Mouse (Mus musculus): ENCODE data around the gene Tssk6.
A peak's percentile ranks its signal among the peaks of the same experiment; 100 is the strongest.
"Not testable (repeated sequence)": the region's sequence is repeated elsewhere in the genome, so short reads cannot be mapped to it uniquely, and the experiment has no call there.

Tssk6 gene

GRCm38 (mm10) chr8:69919010-69919409 lies 17.0 kb downstream of the Tssk6 start:
- peak; percentile 73 for DNase-seq (ENCODE audit: low spot score)

- DNase-seq (ENCODE audit: low spot score), result no peak
Observed at GRCm38 (mm10) chr8:69919876-69920662, 18.1 kb downstream of the Tssk6 start.

- DNase-seq (ENCODE audit: low spot score), result no peak
Observed at GRCm38 (mm10) chr8:69921141-69921540, 19.2 kb downstream of the Tssk6 start.

GRCm38 (mm10) chr8:69923986-69924385 lies 22.0 kb downstream of the Tssk6 start:
- no peak for DNase-seq (ENCODE audit: low spot score)

- DNase-seq (ENCODE audit: low spot score), result no peak
Observed at GRCm38 (mm10) chr8:69926901-69927300, 24.9 kb downstream of the Tssk6 start.

GRCm38 (mm10) chr8:69933811-69934210 lies 31.8 kb downstream of the Tssk6 start:
- no peak for DNase-seq (ENCODE audit: low spot score)

- no peak for DNase-seq (ENCODE audit: low spot score)
Observed at GRCm38 (mm10) chr8:69934582-69934981, 32.6 kb downstream of the Tssk6 start.

GRCm38 (mm10) chr8:69935431-69935830 lies 33.4 kb downstream of the Tssk6 start:
- no peak for DNase-seq (ENCODE audit: low spot score)

- no peak for DNase-seq (ENCODE audit: low spot score)
Observed at GRCm38 (mm10) chr8:69936050-69936794, 34.2 kb downstream of the Tssk6 start.

- DNase-seq (ENCODE audit: low spot score), result no peak
Observed at GRCm38 (mm10) chr8:69937466-69937865, 35.5 kb downstream of the Tssk6 start.

- DNase-seq (ENCODE audit: low spot score), result no peak
Observed at GRCm38 (mm10) chr8:69938245-69938982, 36.4 kb downstream of the Tssk6 start.

GRCm38 (mm10) chr8:69939633-69940032 lies 37.6 kb downstream of the Tssk6 start:
- DNase-seq (ENCODE audit: low spot score), result no peak

GRCm38 (mm10) chr8:69940386-69940785 lies 38.4 kb downstream of the Tssk6 start:
- no peak for DNase-seq (ENCODE audit: low spot score)

- DNase-seq (ENCODE audit: low spot score), result not testable (repeated sequence)
Observed at GRCm38 (mm10) chr8:69942495-69942894, 40.5 kb downstream of the Tssk6 start.

GRCm38 (mm10) chr8:69950300-69950699 lies 48.3 kb downstream of the Tssk6 start:
- no peak for DNase-seq (ENCODE audit: low spot score)
